Mouse (Mus musculus): ENCODE results near the gene Prn.

Gene Prn

GRCm38 (mm10) chr2:131995742-131996141, 86.0 kb downstream of the Prn start:
- DNase-seq (ENCODE audit: low read depth, low spot score), result peak; percentile 82

DNA sequence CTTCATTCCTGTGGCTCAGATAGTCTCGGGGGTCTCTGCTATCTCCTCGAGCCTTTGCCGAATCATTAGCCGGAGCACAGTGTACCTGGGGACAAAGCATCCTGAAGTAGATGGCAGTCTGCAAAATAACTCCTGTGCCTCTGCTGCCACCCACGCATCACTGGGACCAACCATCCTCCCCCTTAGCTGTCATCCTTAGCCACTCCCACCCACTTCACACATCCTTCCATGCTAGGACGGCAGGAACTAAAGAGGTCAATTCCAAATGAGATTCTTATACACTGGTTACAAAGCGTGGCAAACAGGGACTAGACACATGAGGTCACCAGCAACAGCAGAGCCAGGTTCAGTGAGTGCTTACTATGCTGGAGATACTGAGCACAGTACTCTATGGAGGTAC, 86.6 kb downstream of the Prn start:
- DNase-seq (ENCODE audit: low read depth, low spot score), result peak; percentile 60

DNA sequence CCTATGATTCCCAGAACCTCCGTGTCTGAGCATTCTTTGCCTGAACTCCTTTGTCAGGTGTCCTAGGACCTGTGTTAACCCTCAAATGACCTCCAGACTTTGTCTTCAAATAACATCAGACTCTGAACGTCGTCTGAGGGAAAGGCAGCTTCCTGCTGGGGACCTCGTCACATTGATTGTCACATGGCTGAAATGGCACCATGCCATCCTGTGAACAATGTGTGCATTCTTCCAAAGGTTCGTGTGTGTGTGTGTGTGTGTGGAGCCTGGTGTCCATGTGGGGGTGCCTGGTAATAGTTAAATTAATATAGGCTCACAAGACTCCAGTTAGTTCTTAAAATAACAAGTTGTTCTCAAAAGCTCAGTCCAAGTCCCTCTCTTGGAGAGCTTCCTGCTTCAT, 87.6 kb downstream of the Prn start:
- DNase-seq (ENCODE audit: low read depth, low spot score), result peak; percentile 77

DNA sequence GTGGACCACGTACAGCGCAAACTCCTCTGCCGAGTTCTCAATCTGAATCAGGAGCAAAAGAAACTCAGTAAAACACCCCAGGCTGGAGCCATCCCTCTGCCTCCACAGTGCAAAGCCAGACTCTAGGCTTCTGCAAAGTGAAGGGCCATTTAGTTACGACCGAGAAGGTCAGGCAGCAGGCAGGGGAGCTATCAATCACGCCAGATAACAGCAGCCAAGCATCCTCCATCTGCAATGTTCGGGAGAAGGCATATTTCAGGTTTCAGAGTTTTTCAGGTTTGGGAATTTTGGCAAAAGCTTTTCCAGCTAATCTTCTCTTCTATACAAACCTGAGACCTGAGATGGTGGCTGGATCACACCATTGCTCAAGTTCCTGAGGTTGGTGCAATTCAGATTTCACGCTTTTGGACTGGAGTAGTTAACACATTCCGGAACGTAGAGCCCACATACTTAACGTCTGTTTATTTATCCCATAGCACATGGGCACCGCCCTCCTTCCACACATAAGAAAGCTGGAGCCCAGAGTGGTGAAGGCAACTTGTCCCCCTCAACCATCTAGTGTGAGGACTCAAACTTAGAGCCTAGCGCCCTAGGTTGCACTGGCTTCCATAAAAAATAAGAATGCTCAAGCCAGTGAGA, 92.1 kb downstream of the Prn start:
- no peak for DNase-seq (ENCODE audit: low read depth, low spot score)

GRCm38 (mm10) chr2:132003916-132004315, 94.2 kb downstream of the Prn start:
- DNase-seq (ENCODE audit: low read depth, low spot score), result no peak

DNA sequence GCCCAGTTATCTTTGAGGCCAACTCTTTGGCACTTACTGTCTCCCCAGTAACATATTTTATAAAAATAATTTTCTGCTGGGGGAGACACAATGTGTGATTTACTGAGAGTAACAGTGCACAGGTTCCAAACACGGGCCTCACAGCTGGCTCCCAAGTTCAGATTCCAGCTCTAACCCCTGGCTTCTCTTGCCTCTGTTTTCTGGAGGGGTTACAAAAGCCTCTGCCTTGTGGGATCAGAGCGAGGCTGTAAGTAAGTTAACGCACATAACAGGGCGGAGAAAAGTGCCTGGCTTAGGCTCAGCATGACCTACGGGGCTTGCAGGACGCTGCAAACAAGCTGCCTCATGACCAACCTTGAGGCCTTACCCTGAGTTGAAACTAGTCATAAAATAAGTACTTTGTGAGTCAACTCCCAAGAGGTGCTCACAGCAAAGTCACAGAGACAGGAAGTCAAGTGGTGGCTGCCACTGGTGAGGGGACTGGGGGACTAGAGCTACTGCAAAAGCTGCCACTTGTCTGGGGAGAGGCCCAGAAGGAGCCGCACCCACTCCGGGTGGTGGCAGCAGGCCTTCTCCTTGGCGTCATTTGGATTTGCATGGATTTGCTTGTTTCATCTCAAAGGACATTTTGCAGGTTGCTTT, 94.9 kb downstream of the Prn start:
- no peak for DNase-seq (ENCODE audit: low read depth, low spot score)

GRCm38 (mm10) chr2:132005445-132005844, 95.7 kb downstream of the Prn start:
- DNase-seq (ENCODE audit: low read depth, low spot score), result no peak
